Mouse (Mus musculus) neural tube, embryonic 10.5 days (tissue): ENCODE results near the gene Larp1.

Source experiments
- DNase-seq: peaks from one replicate; pipeline ENCODE4 v3.0.0-alpha.2; 2017; ENCODE audit warnings: low spot score; ENCODE audit errors: extremely low spot score

Gene Larp1

DNA sequence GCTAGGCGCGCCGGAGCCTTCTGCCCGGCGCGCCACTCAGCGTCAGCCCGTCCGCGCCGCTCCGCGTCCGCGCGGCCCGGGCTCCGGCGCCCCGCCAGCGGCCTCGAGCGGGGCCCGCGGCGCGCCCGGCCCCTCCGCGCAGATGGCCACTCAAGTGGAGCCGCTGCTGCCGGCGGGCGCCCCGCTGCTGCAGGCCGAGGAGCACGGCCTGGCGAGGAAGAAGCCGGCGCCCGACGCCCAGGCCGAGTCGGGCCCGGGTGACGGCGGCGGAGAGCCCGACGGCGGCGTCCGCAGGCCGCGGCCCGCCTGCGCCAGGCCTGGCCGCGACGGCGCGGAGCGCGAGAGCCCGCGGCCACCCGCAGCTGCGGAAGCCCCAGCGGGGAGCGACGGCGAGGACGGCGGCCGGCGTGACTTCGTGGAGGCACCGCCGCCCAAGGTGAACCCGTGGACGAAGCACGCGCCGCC, at the start of gene Larp1:
TSS of gene Larp1 (plus strand) at position 14 of the 465 bp plus-strand sequence.
- DNase-seq: no peak

GRCm38 (mm10) chr11:57959924-57960323, 48.9 kb upstream of the Larp1 start:
- no peak for DNase-seq

DNA sequence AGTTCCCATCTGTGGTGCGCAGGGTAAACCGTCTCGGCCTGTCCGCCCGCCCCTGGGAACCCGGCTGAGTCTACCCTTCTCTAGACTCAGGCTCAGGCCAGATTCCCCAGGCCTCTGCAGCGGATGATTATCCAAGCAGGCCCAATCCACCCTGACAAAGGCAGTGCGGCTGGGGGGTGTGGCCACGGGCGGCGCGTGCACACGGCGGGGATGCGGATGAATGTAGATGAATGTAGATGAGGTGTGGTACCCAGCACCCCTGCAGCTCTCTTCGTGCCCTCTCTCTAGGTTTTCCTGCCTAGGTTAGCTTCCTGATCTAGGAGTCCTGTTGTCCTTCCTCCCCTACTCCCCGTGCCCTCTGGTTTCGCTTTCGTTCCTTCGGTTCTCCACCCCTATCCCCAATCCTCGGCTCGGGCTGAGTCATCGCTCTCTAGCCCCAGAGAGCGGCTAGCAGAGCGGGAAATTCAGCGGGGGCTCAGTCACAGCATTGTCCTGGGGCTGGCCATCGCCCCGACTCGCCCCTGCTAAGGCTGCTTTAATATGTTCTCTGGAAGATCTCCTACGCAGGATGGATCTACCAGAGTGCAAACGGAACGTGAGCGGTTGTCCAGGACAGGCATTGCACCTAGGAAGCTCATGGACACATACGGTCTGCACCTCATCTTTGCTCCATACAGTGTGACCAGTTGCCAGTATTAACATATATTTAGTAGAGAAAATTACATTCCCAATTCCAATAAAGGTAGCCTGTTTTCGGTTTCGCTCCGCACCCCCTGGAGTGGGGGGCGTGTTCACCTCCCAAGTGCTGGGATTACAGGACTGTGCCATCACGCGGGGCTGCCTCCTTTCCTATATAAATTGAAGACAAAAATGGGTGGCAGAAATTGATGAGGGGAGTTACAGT, 46.2 kb upstream of the Larp1 start:
- DNase-seq: peak; percentile 86

DNA sequence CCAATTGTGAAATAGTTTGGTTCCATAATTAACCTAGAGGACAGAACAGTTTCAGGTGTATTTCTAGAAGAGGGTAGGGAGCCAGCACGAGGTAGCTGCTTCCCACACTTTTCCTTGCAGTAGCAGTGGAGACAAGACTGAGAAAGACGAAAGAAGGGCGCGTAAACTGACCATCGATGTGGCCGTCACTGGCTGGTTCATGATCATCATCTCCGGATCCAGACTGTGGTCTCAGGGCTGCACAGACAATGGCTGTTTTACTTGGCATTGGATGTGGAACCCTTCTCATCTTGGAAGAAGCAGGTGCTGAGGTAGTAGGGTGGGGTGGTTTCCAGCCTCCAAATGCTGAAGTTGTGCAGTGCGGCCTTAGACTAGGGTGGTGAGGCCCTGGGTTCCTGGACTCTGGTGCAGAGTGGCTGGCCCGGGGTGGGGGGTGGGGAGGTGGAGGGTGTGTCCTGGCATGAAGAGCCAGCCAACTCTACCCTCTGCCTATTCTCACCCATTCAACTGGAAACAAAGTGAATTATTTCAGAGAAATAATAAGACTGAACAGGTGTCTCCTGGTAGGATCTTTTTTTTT, 45.5 kb upstream of the Larp1 start:
- no peak for DNase-seq

- no peak for DNase-seq
Observed at GRCm38 (mm10) chr11:57966630-57967029, 42.2 kb upstream of the Larp1 start.

DNA sequence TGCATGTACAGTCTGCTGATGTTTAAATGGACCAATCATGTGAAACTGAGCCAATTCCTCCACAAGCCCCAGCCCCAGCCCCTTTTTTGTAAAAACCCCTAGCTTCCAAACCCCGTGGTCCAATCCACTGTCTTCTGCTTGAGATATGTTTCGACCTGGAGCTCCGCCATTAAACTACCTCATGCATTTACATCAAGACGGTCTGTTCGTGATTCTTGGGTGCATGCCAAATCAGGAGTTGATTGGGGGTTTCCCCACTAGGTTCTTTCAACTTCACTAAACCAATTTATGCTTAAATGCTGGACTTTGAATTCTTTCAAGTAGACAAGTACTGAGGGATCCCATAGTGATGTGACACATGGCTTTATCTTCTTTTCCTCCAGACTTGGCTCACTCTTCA, 40.6 kb upstream of the Larp1 start:
- no peak for DNase-seq

DNA sequence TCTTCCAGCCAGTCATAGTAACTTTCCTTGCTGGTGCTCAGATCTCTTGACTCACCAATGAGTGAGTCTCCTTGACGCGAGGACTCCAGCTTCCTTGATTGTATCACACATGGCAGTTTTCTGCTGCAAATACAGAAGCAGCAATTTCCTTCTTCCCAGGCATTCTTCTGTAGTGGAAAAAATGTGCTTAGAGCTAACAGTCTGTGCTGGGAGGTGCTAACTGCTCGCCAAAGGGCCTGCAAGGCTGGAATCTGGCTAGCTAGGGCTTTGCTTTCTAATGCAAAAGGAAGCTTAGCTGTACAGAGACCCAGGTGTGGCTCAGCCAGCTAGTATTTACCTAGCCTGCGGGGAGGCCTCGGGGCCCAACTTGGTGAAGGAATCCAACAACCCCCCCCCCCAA, 38.3 kb upstream of the Larp1 start:
- DNase-seq: no peak

- no peak for DNase-seq
Observed at GRCm38 (mm10) chr11:57973001-57973912, 35.6 kb upstream of the Larp1 start.

DNA sequence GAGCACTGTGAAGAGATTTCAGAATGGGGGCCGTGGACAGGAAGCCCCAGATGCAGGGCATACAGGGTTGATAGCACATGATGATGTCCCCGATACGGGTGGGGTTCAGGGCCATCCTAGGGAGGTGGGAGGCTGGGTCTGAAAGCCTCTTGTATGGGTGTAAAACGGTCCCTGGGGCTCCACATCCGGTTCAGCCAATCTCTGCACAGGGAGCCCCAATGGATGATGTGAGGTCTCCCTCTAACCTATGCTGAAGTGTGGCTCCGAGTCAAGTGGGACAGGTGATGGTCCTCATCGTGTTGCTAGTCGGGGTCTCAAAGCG, 35.0 kb upstream of the Larp1 start:
- DNase-seq: no peak

DNA sequence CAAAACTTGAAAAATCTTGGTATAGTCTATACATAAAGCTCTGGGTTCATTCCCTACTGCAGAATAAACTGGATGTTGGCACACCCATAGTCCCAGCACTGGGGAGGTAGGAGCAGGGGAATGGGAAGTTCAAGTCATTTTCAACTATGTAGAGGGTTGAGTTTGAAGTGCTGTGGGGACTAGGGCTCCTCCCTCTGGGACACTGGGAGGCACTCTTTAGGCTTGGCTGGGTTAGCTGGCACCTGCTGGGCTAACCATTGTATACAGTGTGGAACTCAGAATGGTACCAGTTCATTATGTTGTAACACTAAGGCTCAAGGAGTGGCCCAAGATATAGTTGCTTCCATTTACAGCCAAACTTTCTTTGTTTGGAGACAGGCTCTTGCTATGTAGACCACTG, 33.0 kb upstream of the Larp1 start:
- no peak for DNase-seq

- DNase-seq: no peak
Observed at GRCm38 (mm10) chr11:57977681-57978080, 31.2 kb upstream of the Larp1 start.

- no peak for DNase-seq
Observed at GRCm38 (mm10) chr11:57979621-57980020, 29.2 kb upstream of the Larp1 start.

GRCm38 (mm10) chr11:57981083-57981809, 27.6 kb upstream of the Larp1 start:
- DNase-seq: no peak

DNA sequence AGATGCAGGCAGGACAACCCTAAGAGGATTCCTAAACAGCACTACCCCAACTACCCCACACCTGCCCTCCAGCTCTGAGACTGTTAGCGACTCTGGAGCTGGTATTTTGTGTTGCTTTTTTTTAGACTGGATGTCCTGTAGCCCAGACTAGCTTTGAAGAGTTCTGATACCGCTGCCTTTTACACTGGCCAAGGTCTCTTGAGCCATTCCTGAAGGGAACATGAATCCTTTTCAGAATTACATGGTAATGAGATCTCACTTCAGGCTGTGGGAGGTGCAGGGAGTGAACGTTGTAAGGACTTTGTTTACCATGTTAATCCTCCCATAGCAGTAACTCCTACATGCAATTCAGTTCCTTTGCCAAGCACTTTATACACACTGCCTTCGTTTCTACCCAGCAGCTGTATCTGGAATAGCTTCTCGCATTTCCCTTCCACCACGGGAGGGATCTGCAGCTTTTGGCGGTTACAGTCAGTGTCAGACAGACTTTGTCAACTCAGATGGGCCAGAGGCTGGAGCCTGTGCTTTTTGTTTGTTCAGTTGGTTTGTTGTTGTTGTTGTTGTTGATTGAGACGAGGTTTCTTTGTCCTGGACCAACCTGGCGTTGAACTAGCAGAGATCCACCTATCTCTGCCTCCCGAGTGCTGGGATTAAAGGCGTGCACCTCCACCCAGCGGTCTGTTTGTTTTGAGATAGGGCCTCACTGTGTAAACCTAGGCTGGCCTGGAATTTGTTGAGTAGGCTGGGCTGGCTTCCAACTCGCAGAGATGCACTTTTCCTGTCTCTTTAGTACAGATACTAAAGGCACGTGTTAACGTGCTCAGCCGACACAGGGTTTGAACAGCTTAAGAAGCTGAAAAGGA, 25.2 kb upstream of the Larp1 start:
- DNase-seq: no peak

GRCm38 (mm10) chr11:57984343-57984666, 24.6 kb upstream of the Larp1 start:
- DNase-seq: no peak

GRCm38 (mm10) chr11:57985485-57985884, 23.4 kb upstream of the Larp1 start:
- no peak for DNase-seq

- no peak for DNase-seq
Observed at GRCm38 (mm10) chr11:57986053-57986452, 22.8 kb upstream of the Larp1 start.

GRCm38 (mm10) chr11:57986456-57986855, 22.4 kb upstream of the Larp1 start:
- DNase-seq: no peak

GRCm38 (mm10) chr11:57986861-57987260, 22.0 kb upstream of the Larp1 start:
- DNase-seq: no peak

DNA sequence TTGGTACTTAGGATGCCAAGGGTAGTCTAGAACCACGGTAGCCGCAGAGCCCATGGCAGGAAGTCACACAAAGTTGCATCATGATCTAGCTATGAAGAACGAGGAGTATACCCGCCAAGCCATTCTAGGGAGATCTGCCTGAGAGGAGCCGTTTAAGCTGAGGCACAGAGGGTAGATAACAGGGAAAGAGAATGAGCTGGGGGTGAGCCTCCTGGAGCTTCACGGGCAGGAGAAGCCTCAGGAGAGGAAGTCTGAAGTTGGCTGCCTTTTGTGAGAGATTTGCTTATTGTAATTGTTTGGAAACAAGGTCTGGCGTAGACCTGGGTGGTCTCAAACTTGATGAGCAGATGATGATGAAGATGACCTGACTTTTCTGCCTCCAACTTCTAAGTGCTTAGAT, 10.7 kb upstream of the Larp1 start:
- no peak for DNase-seq
